Mouse (Mus musculus) midbrain, embryonic 16.5 days (tissue): ENCODE data around the gene Gm20388. TPM values are rescaled to one million over a fixed set of nuclear protein-coding genes. Genes with fewer than 3 reads are reported as not detected.

Experiments used
- ATAC-seq: fragments of 200-750 bp; cut with Nextera tagmentation; 2 replicates; pipeline ENCODE4 v1.8.0; 2017; ENCODE audit warnings: moderate TSS enrichment
- H3K27ac ChIP-seq: fragments of 300-500 bp; sonication (generic); 2 replicates; pipeline ENCODE4 v1.5.1; 2014; ENCODE audit warnings: mild to moderate bottlenecking, low read length, mixed read lengths
- H3K27me3 ChIP-seq: fragments of 300-500 bp; sonication (generic); 2 replicates; pipeline ENCODE4 v1.6.1; 2014; ENCODE audit warnings: low read depth, low read length, mixed read lengths; ENCODE audit not compliant: control insufficient read depth, insufficient read depth
- H3K36me3 ChIP-seq: fragments of 300-500 bp; sonication (generic); 2 replicates; pipeline ENCODE4 v1.6.1; 2014; ENCODE audit warnings: mild to moderate bottlenecking, low read length, moderate library complexity, mixed read lengths; ENCODE audit not compliant: control insufficient read depth, insufficient read depth
- H3K4me1 ChIP-seq: fragments of 300-500 bp; sonication (generic); 2 replicates; pipeline ENCODE4 v1.6.1; 2014; ENCODE audit warnings: mild to moderate bottlenecking, low read length, mixed read lengths; ENCODE audit not compliant: control insufficient read depth, insufficient read depth
- H3K4me2 ChIP-seq: fragments of 300-500 bp; sonication (generic); 2 replicates; pipeline ENCODE4 v1.6.1; 2014; ENCODE audit warnings: mild to moderate bottlenecking, low read length, mixed read lengths
- H3K4me3 ChIP-seq: fragments of 300-500 bp; sonication (generic); 2 replicates; pipeline ENCODE4 v1.5.1; 2014; ENCODE audit warnings: low read depth, mild to moderate bottlenecking, low read length, moderate library complexity, mixed read lengths
- H3K9ac ChIP-seq: fragments of 300-500 bp; sonication (generic); 2 replicates; pipeline ENCODE4 v1.6.1; 2014; ENCODE audit warnings: low read depth, low read length, mixed read lengths
- H3K9me3 ChIP-seq: fragments of 300-500 bp; sonication (generic); replicated peaks from 2 replicates; pipeline ENCODE4 v1.6.1; 2014; ENCODE audit warnings: mild to moderate bottlenecking, low read length, mixed read lengths; ENCODE audit not compliant: control insufficient read depth, poor library complexity, severe bottlenecking
- WGBS: fragments of 180-500 bp; shearing (Covaris S2); extraction: QIAGEN DNeasy Blood & Tissue Kit; methylation state at CpG from one replicate; pipeline ENCODE4 v1.1.7; 2014; 5-methylcytosine and 5-hydroxymethylcytosine counted together
- polyA plus RNA-seq: library from polyadenylated mRNA; unstranded; fragments of >200 nt; fragmentation: Nextera tagmentation; extraction: Ambion mirVana; gene quantifications from 2 replicates; pipeline ENCODE4 v1.2.1, GENCODE M21; 2015

Gene Gm20388
- polyA plus RNA-seq, 1 experiment from 2014 or later = 7.5 TPM

- Histone ChIP-seq H3K27ac (no peak overlapping the region), H3K4me3 (no peak overlapping the region), H3K4me2 (no peak overlapping the region), H3K4me1 (peaks cover 22% of the 10 kb centered on the region), H3K9me3 (no peaks in the 10 kb centered on the region), H3K36me3 (no peaks in the 10 kb centered on the region), H3K27me3 (no peaks in the 10 kb centered on the region), H3K9ac (no peak overlapping the region)
- 88% methylated on average over 12 of the region's 12 CpGs for WGBS
- no peak for ATAC-seq
Observed at GRCm38 (mm10) chr8:121620801-121621516, 1710.3 kb downstream of the Gm20388 start.

DNA sequence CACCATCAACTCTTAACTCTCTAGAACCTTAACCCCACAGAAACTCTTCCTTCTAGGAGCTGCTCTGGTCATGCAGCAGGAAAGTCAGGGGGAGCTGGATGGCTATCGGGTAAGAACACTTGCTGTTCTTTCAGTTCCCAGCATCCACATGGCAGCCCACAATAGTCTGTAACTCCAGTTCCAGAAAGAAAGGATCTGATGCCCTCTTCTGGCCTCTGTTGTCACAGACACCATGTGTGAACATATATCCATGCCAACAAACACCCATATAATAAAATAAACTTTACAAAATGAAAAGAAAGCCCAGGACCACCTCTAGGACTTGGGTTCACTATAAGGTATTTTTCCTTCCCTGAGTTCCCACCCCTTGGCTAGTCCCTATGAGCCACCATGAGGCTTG lies 1711.2 kb downstream of the Gm20388 start:
- Histone ChIP-seq H3K4me3 (no peak overlapping the region), H3K9ac (no peak overlapping the region), H3K9me3 (no peaks in the 10 kb centered on the region), H3K27me3 (no peaks in the 10 kb centered on the region), H3K4me2 (no peak overlapping the region), H3K4me1 (peaks cover 23% of the 10 kb centered on the region), H3K36me3 (peaks cover 4% of the 10 kb centered on the region; the same call in 1 of the 2 replicates), H3K27ac (no peak overlapping the region)
- ATAC-seq = no peak
- 59% methylated on average over 1 of the region's 1 CpGs for WGBS

- ATAC-seq = no peak
- no peaks in the 10 kb centered on the region for H3K27me3 ChIP-seq
- H3K36me3 ChIP-seq = peaks cover 10% of the 10 kb centered on the region
- 65% methylated on average over 8 of the region's 8 CpGs for WGBS
- no peak overlapping the region for H3K4me3 ChIP-seq
- H3K9me3 ChIP-seq = no peaks in the 10 kb centered on the region
- peaks cover 23% of the 10 kb centered on the region for H3K4me1 ChIP-seq
- no peak overlapping the region for H3K27ac ChIP-seq
- no peak overlapping the region for H3K4me2 ChIP-seq
- no peak overlapping the region for H3K9ac ChIP-seq
Observed at GRCm38 (mm10) chr8:121623043-121623442, 1712.4 kb downstream of the Gm20388 start.

- no peaks in the 10 kb centered on the region for H3K27me3 ChIP-seq
- no peak overlapping the region for H3K27ac ChIP-seq
- H3K9me3 ChIP-seq = no peaks in the 10 kb centered on the region
- H3K4me2 ChIP-seq = no peak overlapping the region
- H3K36me3 ChIP-seq = peaks cover 15% of the 10 kb centered on the region
- no peak overlapping the region for H3K4me3 ChIP-seq
- H3K9ac ChIP-seq = no peak overlapping the region
- ATAC-seq = no peak
- 93% methylated on average over 4 of the region's 4 CpGs for WGBS
- peaks cover 22% of the 10 kb centered on the region for H3K4me1 ChIP-seq
Observed at GRCm38 (mm10) chr8:121628681-121629080, 1718.0 kb downstream of the Gm20388 start.

DNA sequence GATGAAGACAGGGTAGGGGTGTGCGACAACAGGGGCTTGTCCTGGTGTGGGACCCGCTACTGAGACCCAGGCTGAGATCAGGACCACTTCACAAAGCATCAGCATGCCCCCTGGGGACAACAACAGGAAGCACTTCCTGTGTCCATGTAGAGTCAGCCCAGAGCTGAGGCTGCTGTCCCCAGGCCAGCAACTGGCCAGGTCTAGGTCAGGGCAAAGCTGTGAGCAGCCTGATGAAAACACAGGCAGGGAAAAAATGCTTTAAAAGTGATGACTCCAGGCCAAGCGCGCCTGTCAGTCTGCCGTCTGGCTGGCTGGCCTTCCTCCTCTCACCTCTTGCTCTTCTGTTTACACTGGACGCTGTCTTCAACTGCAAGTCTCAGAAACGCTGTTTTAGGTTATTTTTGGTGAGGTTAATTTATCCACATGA lies 1721.0 kb downstream of the Gm20388 start:
- Histone ChIP-seq H3K27me3 (no peaks in the 10 kb centered on the region), H3K9ac (no peak overlapping the region), H3K4me1 (peaks cover 16% of the 10 kb centered on the region), H3K4me2 (no peak overlapping the region), H3K36me3 (peaks cover 11% of the 10 kb centered on the region), H3K9me3 (no peaks in the 10 kb centered on the region), H3K4me3 (no peak overlapping the region), H3K27ac (no peak overlapping the region)
- ATAC-seq = no peak
- 77% methylated on average over 7 of the region's 7 CpGs for WGBS

- no peak overlapping the region for H3K4me3 ChIP-seq
- H3K4me1 ChIP-seq = peaks cover 19% of the 10 kb centered on the region
- H3K27ac ChIP-seq = no peak overlapping the region
- H3K9ac ChIP-seq = no peak overlapping the region
- no peak overlapping the region for H3K4me2 ChIP-seq
- 83% methylated on average over 5 of the region's 5 CpGs for WGBS
- no peak for ATAC-seq
- no peaks in the 10 kb centered on the region for H3K9me3 ChIP-seq
- H3K36me3 ChIP-seq = peaks cover 7% of the 10 kb centered on the region
- no peaks in the 10 kb centered on the region for H3K27me3 ChIP-seq
Observed at GRCm38 (mm10) chr8:121632401-121632800, 1721.8 kb downstream of the Gm20388 start.

DNA sequence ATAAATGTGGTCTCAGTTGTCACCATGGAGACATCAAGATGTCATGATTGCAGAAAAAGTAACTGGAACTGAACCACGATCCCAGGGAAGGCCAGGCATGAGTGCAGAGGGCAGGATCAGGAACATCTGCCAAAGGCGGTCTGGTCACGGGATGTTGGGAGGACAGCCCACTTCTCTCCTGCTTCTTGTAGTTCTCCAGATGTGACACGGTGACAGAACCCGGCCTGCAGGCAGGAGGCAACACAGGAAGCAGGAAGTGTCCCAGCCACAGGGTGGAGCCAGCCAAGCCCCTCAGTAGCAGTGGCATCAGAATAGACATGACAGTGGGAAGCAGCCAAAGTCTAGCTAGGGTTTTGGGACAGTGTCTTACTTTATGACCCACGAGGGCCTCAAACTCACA lies 1724.9 kb downstream of the Gm20388 start:
- H3K9ac ChIP-seq = no peak overlapping the region
- no peak for ATAC-seq
- peaks cover 27% of the 10 kb centered on the region for H3K4me1 ChIP-seq

GRCm38 (mm10) chr8:121636180-121636579 lies 1725.5 kb downstream of the Gm20388 start:
- Histone ChIP-seq H3K9me3 (no peaks in the 10 kb centered on the region), H3K27ac (no peak overlapping the region), H3K4me1 (peaks cover 30% of the 10 kb centered on the region), H3K4me2 (no peak overlapping the region), H3K36me3 (no peaks in the 10 kb centered on the region), H3K4me3 (no peak overlapping the region), H3K27me3 (no peaks in the 10 kb centered on the region), H3K9ac (no peak overlapping the region)
- no peak for ATAC-seq
- WGBS = 82% methylated on average over 8 of the region's 8 CpGs

More for the DNA sequence above, 1724.9 kb downstream of the Gm20388 start:
- no peak overlapping the region for H3K4me2 ChIP-seq
- H3K27ac ChIP-seq = no peak overlapping the region
- no peaks in the 10 kb centered on the region for H3K27me3 ChIP-seq
- no peaks in the 10 kb centered on the region for H3K9me3 ChIP-seq
- H3K36me3 ChIP-seq = no peaks in the 10 kb centered on the region
- WGBS = 80% methylated on average over 6 of the region's 6 CpGs
- H3K4me3 ChIP-seq = no peak overlapping the region

GRCm38 (mm10) chr8:121642804-121643203 lies 1732.2 kb downstream of the Gm20388 start:
- 77% methylated on average over 3 of the region's 3 CpGs for WGBS
- no peaks in the 10 kb centered on the region for H3K9me3 ChIP-seq
- H3K27me3 ChIP-seq = no peaks in the 10 kb centered on the region
- H3K4me2 ChIP-seq = no peak overlapping the region
- no peaks in the 10 kb centered on the region; the same call in 1 of the 2 replicates for H3K36me3 ChIP-seq
- ATAC-seq = no peak
- H3K27ac ChIP-seq = no peak overlapping the region; the same call in 1 of the 2 replicates
- no peak overlapping the region for H3K9ac ChIP-seq
- peaks cover 71% of the 10 kb centered on the region for H3K4me1 ChIP-seq
- no peak overlapping the region for H3K4me3 ChIP-seq
